Mouse (Mus musculus): ENCODE results near the gene N4bp2.

- TF ChIP-seq CTCF (IDR thresholded peaks at IDR 0.05; ENCODE audit: low read depth, low read length), result no peak
- TF ChIP-seq POLR2AphosphoS5 (IDR thresholded peaks at IDR 0.05; ENCODE audit: insufficient replicate concordance, low read depth, low read length), result no peak
- no peak for TF ChIP-seq TAL1 (conservative IDR thresholded peaks at IDR 0.05; ENCODE audit: low read depth, low read length)
- no peak for TF ChIP-seq GATA1 (IDR thresholded peaks at IDR 0.05; ENCODE audit: borderline replicate concordance, low read length)
- no peak for TF ChIP-seq GATA2 (IDR thresholded peaks at IDR 0.05; ENCODE audit: borderline replicate concordance, low read depth, low read length)
These were observed 83.2 kb downstream of the N4bp2 start for GRCm38 (mm10) chr5:65846534-65846933.
